Mouse (Mus musculus): ENCODE measurements around the gene Lrguk.

The Lrguk gene

DNA sequence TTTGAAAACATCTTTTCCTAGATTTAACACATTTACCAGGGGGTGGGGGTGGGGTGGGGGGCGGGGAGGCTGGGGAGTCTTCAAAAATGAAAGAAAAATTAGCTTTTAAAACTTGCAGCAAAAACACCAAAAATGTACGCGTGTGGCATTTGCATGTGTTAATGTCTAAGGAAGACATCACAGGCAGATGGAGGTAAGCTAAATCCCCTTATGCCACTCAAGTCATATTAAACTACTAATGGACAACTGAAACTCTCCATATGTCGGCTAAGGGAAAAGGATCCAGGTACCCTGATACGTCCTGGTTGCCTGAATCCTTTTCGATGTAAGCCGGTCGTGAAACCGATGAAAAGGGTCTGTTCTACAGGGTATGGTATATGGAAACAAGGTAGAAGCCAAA lies 119.8 kb downstream of the Lrguk start:
- DNase-seq, result no peak

DNA sequence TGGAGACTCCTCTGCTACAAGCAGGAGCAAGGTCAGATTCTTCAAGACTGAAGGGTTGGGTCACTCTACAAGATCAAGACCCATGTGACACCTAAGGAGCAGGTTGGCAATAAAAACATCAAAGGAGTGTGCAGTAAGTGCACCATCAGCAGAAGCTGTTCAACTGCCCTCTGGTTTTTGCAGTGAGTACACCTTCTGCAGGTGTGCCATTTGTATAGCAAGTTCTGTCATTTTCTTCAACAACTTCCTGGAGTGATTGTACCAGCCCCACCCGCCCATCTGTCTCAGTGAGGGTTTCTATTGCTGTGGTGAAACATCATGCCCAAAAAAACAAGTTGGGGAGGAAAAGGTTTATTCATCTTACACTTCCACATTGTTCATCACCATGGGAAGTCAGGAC lies 120.6 kb downstream of the Lrguk start:
- DNase-seq, result peak; percentile 69

DNA sequence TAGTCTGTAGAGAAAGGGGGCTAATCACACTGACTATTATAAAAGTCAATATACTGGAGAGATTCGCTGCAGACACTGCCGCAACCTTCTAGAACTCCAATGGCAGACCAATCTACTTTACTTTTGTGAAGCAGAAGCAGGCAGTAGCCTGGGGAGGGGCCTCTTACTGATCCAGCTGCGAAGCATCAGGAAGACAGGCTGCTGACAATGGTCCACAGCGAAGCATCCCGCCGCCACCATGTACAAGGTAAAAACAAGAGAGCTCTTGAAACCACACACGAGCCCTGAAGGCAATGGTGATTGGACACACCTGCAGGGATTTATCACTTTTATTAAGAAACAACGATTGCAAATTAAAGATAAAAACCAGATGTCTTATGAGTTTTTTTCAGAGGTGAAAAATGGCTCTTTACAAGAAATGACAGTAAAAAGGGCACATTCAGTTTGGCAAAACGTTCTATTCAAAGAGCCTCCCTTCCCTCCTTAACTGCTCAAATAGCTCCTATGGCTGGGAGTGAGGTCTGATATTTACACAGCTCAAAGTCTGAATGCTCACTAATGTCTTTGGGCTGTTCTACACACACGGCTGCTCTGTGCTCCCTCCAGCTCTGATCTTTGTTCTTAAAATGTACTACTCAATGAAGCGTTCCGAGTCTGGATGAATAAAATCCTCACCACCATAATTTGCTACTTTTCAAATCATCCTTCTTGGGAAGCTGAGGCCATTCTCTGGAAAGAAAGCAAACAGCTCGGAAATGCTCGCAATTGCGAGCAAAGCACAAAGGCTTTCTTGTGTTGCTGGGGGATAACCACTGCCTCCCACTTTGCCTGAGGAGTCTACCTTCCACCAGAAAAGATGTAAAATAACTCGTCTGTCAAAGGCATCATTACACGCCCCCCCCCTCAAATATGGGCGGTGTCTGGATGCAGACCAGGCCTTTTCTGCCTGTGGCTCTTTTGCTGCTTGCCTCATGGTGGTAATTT lies 124.1 kb downstream of the Lrguk start:
- DNase-seq, result peak; percentile 54

DNA sequence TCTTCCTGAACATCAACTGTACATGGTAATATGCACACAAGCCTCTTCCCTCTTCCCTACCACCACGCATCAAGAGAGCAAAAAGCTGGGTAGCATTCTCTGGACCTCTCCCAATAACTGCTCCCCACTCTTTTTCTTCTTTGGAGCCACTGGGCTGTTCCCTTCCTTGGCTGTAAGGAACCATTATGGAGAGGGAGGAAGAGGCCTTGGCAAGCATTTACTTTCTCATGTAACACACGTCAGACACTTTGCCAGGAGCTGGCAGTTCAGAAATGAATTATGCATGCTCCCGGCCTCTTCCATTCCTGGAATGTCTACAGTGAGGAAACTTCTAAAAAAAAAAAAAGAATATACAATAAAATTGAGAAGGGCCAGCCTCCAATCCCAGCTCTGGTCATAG lies 125.0 kb downstream of the Lrguk start:
- no peak for DNase-seq

DNA sequence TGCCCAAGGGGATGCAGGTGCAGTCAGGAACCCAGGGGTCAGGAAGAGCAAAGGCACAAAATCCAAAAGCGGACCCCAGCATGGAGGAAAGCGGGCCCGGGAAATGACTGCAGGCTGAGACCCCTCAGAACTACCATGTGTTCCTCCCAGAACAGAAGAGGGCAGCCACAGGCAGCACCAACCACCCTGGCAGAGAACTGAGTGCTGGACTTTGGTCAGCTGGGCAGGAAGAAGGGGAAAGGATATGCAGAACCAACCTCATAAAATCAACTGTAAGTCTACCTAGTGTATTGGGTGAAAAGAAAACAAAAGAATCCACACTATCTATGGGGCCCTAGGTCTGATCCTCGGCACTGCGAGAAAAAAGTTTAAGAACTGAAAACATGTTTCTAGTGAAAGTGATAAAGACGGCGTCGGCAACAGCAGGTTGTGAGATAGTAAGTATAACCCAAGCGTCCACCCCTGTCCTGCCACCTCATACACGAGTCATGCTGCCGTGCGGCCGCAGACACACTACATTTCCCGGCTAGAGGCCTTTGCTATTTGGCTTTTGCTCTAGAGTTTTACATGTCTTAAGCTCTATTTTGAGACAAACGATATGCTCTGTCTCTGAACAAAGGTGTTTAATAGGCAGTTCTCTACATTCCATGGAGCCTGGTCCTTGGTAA lies 126.0 kb downstream of the Lrguk start:
- peak; percentile 50 for DNase-seq

DNA sequence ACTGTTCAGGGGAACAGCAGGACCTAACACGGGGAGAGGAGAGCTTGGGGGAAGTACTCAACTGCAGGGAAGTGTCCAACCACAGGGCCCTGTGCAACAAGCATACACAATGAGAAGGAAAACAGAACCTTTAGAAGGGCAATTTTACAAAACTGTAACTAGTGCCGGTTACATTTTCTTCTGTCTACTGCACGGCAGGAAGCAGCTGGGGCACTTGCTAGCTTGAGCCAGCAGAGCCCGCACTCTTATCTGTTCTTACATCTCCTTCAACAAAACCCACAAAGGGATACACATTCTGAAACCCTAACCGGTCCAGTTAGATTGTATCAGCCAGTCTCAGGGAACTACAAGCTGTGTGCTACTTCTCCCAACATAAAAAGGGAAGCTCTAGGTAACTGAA lies 126.8 kb downstream of the Lrguk start:
- DNase-seq, result peak; percentile 72

DNA sequence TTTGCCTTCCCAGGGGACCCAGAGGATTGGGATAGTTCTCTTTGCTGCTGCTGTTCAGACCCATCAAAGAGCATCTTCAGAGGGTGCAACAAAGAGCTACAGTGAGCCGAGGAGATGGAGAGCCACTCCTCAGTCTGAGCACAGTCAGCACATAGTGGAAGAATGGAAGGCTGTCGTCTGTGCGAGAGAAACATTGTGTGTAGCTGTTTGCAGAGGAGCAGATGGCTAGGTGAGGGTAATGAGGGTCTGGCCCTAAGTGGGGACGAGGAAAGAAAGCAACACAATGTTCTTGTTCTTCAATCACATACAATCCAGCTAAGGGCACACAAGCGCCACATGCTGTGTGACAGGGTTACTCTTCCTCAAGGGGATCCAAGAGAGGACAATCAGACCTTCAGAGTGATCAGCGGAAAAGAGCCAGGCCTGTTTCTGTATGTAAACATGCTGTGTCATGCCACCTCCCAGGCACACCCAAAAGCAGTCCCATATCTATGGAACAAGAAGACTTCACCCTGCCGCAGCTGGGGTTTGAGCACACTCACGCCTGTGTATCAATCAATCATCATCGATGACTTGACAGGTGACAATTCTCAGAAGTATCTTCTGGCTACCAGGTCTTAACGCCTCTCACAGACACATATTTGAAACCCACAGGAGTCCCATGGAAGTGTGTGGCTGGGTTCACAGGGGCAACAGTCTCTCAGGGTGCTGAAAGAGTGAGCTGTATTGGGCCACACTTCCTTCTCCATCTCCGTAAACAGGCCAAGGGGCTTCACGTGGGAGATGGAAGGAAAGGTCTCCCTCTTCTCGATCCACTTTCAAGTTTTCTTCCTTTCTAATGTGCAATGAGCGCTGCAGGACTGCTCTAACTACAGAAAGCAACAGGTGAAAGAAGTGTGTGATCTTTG lies 127.8 kb downstream of the Lrguk start:
- peak; percentile 48 for DNase-seq

DNA sequence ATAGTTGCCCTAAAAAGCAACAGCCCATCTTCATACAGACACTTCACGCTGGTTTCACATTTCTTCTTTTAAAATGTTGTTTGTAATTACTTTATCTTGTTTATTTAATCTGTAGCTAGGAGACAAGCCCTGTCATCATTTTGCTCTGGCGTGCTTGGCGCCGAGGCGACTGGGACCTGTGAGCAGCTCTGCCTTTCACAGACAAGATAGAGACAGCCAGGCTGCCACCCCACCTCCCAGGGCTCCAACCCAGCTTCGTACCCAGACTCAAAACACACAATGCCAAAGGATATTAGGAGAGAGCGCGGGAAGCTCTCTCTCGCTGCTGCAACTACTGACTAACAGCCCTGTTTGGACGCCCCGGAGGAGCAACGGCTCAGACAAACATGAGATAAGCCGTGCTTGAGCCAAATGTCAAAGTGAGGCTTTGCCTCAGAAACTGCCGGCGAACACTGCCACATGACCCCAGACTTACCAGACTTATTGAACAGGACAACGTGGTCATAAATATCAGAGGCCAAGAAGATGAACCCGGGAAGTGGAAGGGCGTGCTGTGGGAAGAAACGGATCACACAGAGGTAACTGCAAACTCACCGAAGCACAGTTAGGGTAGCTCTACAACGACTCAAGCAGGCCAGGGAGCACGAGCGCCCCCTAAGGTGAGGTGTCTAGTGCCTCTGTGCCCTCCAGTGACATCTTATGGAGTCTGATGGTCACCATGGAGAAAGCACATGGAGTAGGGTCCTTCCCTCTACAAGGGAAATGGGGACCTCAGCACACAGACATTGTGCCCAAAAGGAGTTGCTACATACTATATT lies 131.0 kb downstream of the Lrguk start:
- DNase-seq, result no peak

DNA sequence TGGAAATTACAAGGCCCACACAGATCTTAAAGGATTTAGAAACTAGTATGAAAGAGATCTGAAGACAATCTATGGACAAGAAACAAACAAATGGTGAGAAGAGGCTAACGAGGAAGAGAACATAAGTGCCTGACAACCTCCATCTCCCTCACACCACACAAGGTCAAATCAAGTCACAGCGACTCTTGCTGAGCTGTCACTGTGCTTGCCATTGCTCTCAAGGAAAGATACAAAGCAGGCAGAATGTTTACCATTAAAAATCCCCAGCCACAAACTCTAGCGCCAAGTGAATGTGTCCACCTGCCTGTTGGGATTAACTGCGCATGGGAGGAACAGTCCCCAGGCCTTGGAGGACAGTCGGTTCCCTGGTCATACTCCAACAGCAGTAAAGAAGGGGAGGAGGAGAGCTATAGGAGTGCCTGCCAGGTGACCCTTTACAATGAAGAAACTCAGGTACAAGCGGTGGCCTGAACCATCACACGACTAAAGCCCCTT lies 131.6 kb downstream of the Lrguk start:
- no peak for DNase-seq

DNA sequence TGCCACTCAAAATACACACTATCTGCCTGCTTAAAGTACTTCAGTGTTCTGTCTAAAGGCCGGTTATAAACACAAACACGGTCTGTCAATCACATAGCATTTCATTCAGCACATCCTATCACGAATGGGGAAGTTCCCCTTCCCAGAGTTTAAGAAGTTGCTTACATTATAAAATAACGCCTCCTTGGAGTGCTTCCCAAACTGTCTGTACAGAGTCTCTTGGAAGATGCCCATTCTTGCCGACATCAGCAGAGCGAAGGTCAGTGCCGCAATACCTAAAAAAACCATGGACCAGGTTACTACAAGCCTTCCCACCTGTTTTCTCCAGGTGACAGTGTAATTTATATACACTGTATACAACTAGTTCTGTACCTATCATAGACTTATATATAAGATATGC lies 132.3 kb downstream of the Lrguk start:
- DNase-seq, result no peak

DNA sequence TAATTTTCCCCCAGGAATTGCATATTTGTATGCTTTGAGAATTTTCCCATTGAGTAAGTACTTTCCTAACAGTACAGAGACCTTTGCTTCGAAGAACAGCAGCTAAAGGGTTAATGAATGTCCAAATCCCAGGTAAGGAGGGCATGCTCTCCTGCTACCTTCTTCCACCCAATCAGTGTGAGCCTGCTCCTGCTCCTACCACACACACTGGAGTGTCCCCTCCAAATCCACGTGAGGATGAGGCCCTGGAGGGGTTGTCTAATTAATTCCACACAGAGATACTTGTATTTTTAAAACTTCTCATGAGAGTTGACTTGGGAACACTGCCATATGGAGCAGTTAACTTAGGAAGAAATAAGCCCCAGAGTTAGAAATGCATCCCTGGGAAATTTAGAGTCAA lies 133.4 kb downstream of the Lrguk start:
- DNase-seq, result no peak

DNA sequence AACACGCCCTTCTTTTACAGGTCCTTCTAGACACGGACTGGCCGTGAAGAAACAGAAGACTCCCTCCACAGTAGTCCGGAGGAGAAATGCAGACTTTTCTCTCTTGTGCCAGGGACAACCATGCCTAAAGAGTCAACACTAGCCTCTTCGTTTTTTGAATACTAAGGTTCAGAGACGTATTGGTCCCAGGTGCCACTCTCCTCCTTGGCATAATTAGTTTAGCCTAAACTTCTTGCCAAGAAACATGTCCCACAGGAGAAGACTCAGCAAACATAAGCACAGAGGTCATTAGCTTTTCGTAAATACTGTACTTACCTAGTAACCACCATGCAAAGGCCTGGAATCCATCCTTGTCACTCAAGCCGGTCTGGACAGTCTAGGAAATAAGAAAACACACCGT lies 133.8 kb downstream of the Lrguk start:
- DNase-seq, result no peak

DNA sequence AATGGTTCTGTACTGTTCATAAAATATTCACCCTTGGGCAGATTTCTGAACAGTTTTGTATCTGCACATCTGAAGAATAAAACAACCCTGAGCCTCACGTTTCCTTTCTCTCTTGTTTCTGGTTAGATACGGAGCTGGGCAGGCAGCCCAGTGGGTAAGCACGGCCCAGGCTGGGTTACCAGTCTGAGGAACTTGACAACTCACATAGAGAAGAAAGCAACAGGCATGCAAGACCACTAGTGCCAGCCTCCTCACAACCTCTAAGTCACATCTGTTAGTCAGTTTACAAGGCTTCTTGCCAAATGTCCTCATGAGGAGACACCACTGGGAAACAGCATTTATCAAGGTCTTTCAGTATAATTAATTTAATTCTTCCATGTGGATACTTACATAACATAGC lies 139.6 kb downstream of the Lrguk start:
- DNase-seq, result no peak

DNA sequence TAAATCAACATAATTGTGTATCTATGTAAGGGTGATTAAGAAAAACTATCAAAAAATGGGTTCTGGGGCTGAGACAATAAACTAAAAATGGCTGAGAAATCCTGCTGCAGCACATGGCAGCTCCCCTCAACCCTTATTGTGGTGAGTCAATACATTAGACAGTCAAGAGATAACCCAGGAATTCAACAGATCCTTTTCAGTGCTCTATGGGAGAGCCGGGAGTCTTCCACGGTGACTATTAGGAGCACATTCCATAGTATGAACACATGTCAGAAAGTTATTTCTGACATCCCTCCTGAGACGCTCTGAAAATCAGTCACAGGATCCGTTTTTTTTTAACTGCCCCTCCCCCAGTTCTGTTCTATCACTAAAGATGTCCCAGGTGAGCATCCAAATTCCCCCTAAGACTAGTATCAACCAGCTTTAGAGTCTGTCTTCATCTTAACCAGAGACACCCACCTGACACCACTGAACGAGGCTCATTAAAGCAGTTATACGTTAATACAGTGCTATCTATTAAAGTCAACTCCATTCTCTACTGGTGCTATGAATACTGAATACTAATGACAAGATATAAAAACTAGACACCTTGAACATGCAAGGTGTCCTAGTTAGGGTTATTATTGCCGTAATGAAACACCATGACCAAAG lies 141.7 kb downstream of the Lrguk start:
- no peak for DNase-seq

DNA sequence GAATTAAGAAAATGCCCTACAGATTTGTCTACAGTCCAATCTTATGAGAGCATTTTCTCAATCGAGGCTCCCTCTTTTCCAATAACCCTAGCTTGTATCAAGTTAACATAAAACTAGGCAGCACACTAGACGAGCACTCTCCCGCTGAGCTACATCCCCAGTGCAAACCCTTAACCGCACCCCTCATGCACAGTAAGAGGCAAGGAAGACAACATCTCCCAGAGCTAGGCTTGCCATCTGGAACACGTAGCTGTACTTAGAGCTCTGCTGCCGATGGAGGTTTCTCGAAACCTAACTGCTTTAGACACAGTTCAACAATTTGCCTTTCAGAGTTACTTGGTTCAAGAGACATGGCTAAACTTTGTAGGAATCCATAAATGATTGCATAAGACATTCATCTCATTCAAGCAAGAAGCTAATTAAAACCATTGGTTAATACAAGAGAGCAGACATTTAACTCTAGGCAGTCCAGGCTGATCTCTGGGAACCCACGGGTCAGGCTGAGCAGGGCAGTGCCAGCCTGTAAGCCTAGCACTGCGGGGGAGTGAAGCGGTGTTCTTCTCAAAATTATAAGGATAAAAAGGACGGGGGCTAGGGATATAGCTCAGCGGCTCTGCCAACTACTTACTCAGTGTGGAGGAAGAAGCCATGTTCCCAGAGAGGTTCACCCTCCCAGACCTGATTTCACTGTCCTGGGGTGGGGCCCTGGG lies 142.7 kb downstream of the Lrguk start:
- DNase-seq, result peak; percentile 57

DNA sequence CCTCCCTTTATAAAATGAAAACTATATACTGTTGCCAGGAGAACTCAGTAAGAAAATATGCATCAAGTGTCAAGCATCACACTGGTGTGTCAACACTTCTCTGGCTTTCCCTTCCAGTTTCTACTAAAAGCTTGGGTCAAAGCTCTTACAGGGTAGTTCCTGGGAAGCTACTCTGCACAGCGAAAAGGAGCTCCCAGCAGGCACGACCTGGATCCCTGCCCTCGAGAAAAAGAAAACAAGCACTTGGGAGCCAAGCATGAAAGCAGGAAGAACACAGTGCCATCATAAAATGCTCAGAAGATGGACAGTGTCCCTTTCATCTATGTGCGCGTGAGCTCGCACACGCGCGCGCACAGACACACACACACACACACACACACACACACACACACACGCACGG lies 144.0 kb downstream of the Lrguk start:
- no peak for DNase-seq

DNA sequence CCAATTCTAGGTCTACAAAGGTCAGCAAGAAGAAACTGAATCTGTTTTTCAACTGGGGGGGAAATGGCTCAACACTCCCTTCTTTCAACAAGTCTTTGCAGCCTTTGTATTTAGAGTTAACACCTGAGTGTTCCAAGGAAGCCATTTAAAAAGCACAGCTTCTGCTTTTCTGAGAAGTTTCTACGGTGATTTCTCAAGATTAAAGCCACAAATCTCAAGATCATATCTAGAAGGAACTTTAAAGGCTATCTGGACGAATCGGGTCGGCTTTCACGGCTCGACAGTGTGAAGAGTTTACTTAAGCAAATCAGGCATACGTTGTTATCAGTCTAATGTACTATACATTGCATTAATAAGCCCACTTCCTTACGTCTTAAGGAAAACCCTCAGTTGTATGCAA lies 145.5 kb downstream of the Lrguk start:
- no peak for DNase-seq

DNA sequence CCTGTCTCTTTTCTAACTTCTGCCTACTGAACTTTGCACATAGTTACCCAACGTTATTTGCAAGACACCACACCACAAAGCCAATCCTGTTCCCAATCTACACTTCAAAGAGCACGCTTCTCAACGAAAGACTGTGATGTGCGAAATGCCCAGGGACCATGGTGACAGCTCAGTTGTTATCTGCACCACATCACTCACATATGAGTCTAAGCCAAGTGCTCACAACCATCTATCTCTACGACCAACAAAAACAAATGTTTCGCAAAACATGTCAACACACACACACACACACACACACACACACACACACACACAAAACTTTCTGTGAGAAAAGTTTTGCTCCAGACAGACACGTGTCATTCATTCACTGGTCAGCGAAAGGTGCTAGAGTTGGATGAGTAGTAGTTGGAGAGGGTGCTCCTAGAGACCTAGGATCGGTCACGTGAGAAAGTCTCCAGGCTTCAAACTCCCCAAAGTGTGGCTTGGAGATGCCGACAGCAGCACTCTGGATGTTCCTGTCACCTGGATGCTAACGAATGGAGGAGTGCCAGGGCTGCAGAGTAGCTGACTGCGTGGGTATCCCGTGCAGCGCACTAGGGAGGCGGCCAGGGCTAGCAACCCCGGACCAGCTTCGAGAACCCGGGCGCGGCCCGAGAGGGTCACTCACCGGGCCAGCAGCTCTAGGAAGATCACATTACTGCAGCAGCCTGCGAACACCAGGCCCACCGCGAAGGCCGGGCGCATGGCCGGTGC lies 147.0 kb downstream of the Lrguk start:
- no peak for DNase-seq

DNA sequence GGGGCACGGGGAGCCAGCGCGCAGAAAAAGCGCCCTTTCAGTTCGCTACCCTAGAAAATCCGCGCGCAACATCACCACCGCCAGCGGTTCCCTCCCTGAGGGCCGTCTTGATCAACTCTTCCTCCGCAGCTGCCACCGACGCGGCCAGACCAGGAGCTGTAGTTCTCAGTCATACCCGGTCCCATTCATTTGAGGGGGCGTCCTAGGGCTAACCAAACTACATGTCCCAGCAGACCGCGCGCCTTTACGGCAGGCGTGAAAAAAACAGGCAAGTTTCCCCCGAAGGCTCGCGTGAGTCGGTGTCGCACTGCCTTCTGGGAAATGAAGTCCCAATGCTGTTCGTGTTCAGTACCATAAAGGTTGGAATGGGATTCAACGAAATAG lies 147.6 kb downstream of the Lrguk start, which contains the start of gene Slc35b4:
Slc35b4 (minus strand) TSS at position 248 of the 384 bp plus-strand sequence.
- DNase-seq, result peak; percentile 95

DNA sequence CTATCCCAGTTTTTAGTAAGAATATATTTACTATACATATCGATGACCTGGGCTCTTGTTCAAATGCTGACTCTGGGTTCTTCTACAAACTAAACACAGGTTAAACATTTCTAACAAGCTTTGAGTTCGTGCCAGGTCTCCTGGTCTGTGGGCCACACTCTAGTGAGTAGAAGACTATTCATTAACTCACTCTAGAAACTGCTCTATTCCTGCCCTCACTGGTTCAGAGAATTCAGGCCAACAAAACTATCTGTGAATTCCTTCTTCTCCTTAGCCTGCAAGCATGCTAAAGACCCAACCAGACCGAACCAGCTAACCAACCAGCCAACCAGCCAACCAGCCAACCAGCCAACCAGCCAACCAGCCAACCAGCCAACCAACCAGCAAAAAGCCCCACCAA lies 149.8 kb downstream of the Lrguk start:
- no peak for DNase-seq

Measured in thymus, postnatal 14 days (tissue).